Mouse (Mus musculus): ENCODE results near the gene Ltbp3.

DNA sequence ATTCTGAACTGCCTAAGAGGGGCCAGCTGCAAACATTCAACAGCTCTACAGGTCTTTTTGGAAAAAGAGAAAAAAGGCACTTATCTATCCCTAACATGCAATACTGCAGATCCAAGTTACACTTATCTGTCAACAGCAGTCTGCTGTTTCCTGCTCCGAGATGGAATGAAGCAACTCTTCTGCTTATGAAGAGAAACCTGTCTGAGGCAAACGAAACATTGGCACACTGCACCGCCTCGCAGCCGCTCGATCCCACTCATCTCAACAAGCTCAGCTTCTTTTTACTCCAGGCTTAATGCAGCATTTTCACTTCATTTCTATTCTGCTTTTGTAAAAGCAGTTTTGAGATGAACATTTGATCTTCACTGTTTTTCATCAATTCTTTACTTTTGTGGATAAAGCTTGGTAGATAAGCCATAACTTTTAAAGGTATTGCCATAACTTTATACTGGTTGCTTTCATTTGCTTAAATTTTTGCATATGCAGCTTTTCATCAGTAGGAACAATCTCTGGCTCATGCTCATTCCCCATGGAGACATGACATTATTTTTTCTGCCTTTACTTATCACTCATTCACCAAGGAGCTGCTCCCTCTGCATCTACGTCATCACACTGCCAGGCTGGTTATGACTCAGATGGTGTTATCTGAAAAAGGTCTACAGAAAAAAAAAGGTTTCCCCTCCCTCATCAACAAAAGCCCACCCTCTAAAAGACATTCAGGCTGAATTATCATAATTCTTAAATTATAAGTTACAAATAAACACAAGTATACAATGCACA, 58.2 kb downstream of the Ltbp3 start:
- TF ChIP-seq CTCF (IDR thresholded peaks at IDR 0.05; ENCODE audit: low read depth, low read length) (no peak), TAL1 (conservative IDR thresholded peaks at IDR 0.05; ENCODE audit: low read depth, low read length) (peak; percentile 72), GATA1 (IDR thresholded peaks at IDR 0.05; ENCODE audit: borderline replicate concordance, low read length) (no peak), GATA2 (IDR thresholded peaks at IDR 0.05; ENCODE audit: borderline replicate concordance, low read depth, low read length) (no peak), POLR2AphosphoS5 (IDR thresholded peaks at IDR 0.05; ENCODE audit: insufficient replicate concordance, low read depth, low read length) (no peak; the same call in 1 of the 2 replicates)
